Mouse (Mus musculus): ENCODE data around the gene Tubg1.

The Tubg1 gene

GRCm38 (mm10) chr11:101167211-101167962 is 47.6 kb downstream of the Tubg1 start:
- DNase-seq, result peak; percentile 17

- DNase-seq, result peak; percentile 18
These were observed 48.2 kb downstream of the Tubg1 start for GRCm38 (mm10) chr11:101167963-101168300.

- DNase-seq, result peak; percentile 40
These were observed 48.7 kb downstream of the Tubg1 start for GRCm38 (mm10) chr11:101168301-101168980.

- DNase-seq, result peak; percentile 55
These were observed 49.8 kb downstream of the Tubg1 start for GRCm38 (mm10) chr11:101169301-101170107.

GRCm38 (mm10) chr11:101170354-101170810 is 50.6 kb downstream of the Tubg1 start, which contains the start of gene Cntnap1:
Gene Cntnap1 (plus strand): TSS chr11:101170523.
- DNase-seq, result peak; percentile 68

GRCm38 (mm10) chr11:101170811-101171610 is 51.3 kb downstream of the Tubg1 start, which contains the start of gene Plekhh3:
Gene Plekhh3 (minus strand): TSS chr11:101171351.
- peak; percentile 95 for DNase-seq

GRCm38 (mm10) chr11:101171721-101172433 is 52.1 kb downstream of the Tubg1 start:
- peak; percentile 72 for DNase-seq

GRCm38 (mm10) chr11:101172434-101172815 is 52.7 kb downstream of the Tubg1 start:
- DNase-seq, result no peak

GRCm38 (mm10) chr11:101173112-101173511 is 53.4 kb downstream of the Tubg1 start:
- DNase-seq, result peak; percentile 70

GRCm38 (mm10) chr11:101173631-101174388 is 54.1 kb downstream of the Tubg1 start:
- peak; percentile 70 for DNase-seq

GRCm38 (mm10) chr11:101174389-101174745 is 54.6 kb downstream of the Tubg1 start:
- peak; percentile 68 for DNase-seq

GRCm38 (mm10) chr11:101174851-101175628 is 55.3 kb downstream of the Tubg1 start, which contains the start of gene Ccr10:
Gene Ccr10 (minus strand): TSS chr11:101175443.
- peak; percentile 47 for DNase-seq

- DNase-seq, result peak; percentile 74
These were observed 55.9 kb downstream of the Tubg1 start for GRCm38 (mm10) chr11:101175636-101176116.
